Mouse (Mus musculus) small intestine, adult 2 months (tissue): Measurements from ENCODE around the gene Vcl. TPM values are rescaled to one million over a fixed set of nuclear protein-coding genes. Genes with fewer than 3 reads are reported as not detected.

Experiments used
- H3K27ac ChIP-seq: fragments of 200-500 bp; 2 replicates; pipeline ENCODE4 v1.5.1; 2012; ENCODE audit warnings: low read depth, low read length, control low read depth, inconsistent platforms; ENCODE audit not compliant: insufficient read depth
- H3K27me3 ChIP-seq: fragments of 200-500 bp; 2 replicates; pipeline ENCODE4 v1.6.1; 2012; ENCODE audit warnings: mild to moderate bottlenecking, moderate library complexity, low read length, inconsistent platforms; ENCODE audit not compliant: control insufficient read depth, insufficient read depth
- H3K36me3 ChIP-seq: fragments of 200-500 bp; 2 replicates; pipeline ENCODE4 v1.6.1; 2012; ENCODE audit warnings: mild to moderate bottlenecking, low read length, control low read depth, inconsistent platforms; ENCODE audit not compliant: control insufficient read depth, insufficient read depth
- H3K4me1 ChIP-seq: fragments of 200-500 bp; 2 replicates; pipeline ENCODE4 v1.6.1; 2012; ENCODE audit warnings: low read length, inconsistent platforms, mixed read lengths; ENCODE audit not compliant: control insufficient read depth, insufficient read depth, insufficient read length
- H3K4me3 ChIP-seq: fragments of 200-500 bp; 2 replicates; pipeline ENCODE4 v1.5.1; 2012; ENCODE audit warnings: low read depth, mild to moderate bottlenecking, control low read depth, inconsistent platforms, low read length, moderate library complexity
- CTCF ChIP-seq: fragments of 200-500 bp; IDR thresholded peaks from 2 replicates; pipeline ENCODE4 v1.5.1; 2012; ENCODE audit warnings: low read depth, mild to moderate bottlenecking, control low read depth, inconsistent platforms, low read length, moderate library complexity, mixed read lengths; ENCODE audit not compliant: insufficient replicate concordance, insufficient read length; ENCODE audit errors: extremely low read depth
- POLR2A ChIP-seq: fragments of 200-500 bp; IDR thresholded peaks from 2 replicates; pipeline ENCODE4 v1.6.1; 2012; ENCODE audit warnings: low read depth, mild to moderate bottlenecking, control low read depth, inconsistent platforms, low read length, moderate library complexity
- WGBS: fragments of 180-500 bp; shearing (Covaris S2); methylation state at CpG from one replicate; pipeline ENCODE4 v1.1.7; 2018; 5-methylcytosine and 5-hydroxymethylcytosine counted together
- polyA plus RNA-seq: library from polyadenylated mRNA; depleted of rRNA; stranded (reverse); fragments of >200 nt; gene quantifications from 2 replicates; pipeline ENCODE4 v1.2.3, GENCODE M21; 2012

The Vcl gene
- polyA plus RNA-seq, 1 experiment, result 18.5 TPM

DNA sequence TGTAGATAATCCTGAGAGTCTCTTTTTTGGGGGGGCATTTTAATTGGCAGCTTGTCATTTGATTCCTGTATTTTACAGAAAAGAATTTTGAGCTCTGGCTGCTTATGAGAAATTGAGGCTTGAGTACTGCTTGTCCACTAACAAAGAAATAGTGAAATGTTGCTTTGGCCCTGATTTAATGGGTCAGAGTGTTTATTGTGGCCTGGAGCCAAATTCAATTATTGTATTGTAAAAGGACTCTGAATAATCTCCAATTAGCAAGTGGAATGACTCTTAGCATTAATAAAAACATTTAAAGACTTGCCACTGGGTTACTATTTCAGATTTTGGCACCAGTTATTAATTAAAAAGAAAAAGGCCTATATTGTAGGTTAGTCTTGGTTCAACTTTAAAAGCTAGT is 26.8 kb downstream of the Vcl start:
- TF ChIP-seq CTCF (no peak), POLR2A (no peak)
- no peak overlapping the region for H3K4me3 ChIP-seq

GRCm38 (mm10) chr14:20958971-20959370 is 29.8 kb downstream of the Vcl start:
- WGBS, result 72% methylated on average over 2 of the region's 2 CpGs
- no peaks in the 10 kb centered on the region for H3K36me3 ChIP-seq
- no peak overlapping the region for H3K4me3 ChIP-seq
- H3K27me3 ChIP-seq, result no peaks in the 10 kb centered on the region
- no peak overlapping the region for H3K27ac ChIP-seq
- TF ChIP-seq POLR2A (no peak), CTCF (no peak)
- peaks cover 2% of the 10 kb centered on the region; the same call in 1 of the 2 replicates for H3K4me1 ChIP-seq

More for the DNA sequence above, 26.8 kb downstream of the Vcl start:
- Histone ChIP-seq H3K27me3 (no peaks in the 10 kb centered on the region), H3K4me1 (no peaks in the 10 kb centered on the region), H3K36me3 (no peaks in the 10 kb centered on the region), H3K27ac (no peak overlapping the region)

DNA sequence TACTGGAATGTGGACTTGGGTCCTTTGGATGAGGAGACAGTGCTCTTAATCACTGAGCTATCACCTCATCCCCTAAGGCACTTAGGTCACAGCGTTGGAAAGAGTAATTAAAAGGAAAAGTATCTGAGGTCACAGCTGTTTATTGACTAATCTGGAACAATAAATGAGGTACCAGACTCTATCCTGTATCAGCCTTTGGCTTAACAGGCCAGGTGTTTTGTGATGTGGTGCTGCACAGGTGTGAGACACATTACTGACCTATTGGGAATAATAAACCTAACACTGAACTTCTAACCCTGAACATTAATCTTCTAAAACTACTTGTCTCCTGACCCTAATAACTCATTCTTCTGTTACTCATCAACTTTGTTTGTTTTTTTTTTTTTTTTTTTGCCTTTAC is 33.3 kb downstream of the Vcl start:
- TF ChIP-seq CTCF (no peak), POLR2A (no peak)
- H3K27ac ChIP-seq, result no peak overlapping the region
- no peaks in the 10 kb centered on the region for H3K27me3 ChIP-seq
- WGBS, result 20% methylated on average over 1 of the region's 1 CpGs
- H3K4me1 ChIP-seq, result peaks cover 5% of the 10 kb centered on the region
- H3K4me3 ChIP-seq, result no peak overlapping the region
- H3K36me3 ChIP-seq, result no peaks in the 10 kb centered on the region

- Histone ChIP-seq H3K27me3 (no peaks in the 10 kb centered on the region), H3K4me3 (no peak overlapping the region), H3K4me1 (peaks cover 5% of the 10 kb centered on the region), H3K36me3 (no peaks in the 10 kb centered on the region), H3K27ac (no peak overlapping the region)
- no peak for TF ChIP-seq POLR2A
- 93% methylated on average over 1 of the region's 1 CpGs for WGBS
Measured at GRCm38 (mm10) chr14:20962906-20963305, 33.7 kb downstream of the Vcl start.

DNA sequence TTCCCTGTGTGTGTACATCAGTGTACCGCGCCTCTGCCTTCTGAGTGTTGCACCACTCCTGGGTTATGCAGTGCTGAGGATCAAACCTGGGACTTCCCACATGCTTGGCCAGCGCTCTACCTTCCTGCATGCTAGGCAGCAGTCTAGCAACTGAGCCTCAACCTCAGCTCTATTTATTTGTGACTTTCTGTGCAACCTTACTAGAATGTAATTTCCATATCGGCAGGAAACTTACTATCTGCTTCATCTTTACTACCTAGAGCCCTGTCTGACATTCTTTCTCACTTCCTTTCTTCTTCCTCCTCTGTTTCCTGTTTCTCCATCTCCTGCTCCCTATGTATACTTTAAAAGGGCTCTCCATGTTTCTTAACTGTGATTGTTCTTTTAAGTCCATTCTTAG is 34.7 kb downstream of the Vcl start:
- no peak overlapping the region for H3K4me3 ChIP-seq
- peaks cover 5% of the 10 kb centered on the region for H3K4me1 ChIP-seq
- TF ChIP-seq CTCF (no peak), POLR2A (no peak)
- H3K27me3 ChIP-seq, result no peaks in the 10 kb centered on the region
- no peaks in the 10 kb centered on the region for H3K36me3 ChIP-seq
- H3K27ac ChIP-seq, result no peak overlapping the region
- WGBS, result 78% methylated on average over 4 of the region's 4 CpGs

DNA sequence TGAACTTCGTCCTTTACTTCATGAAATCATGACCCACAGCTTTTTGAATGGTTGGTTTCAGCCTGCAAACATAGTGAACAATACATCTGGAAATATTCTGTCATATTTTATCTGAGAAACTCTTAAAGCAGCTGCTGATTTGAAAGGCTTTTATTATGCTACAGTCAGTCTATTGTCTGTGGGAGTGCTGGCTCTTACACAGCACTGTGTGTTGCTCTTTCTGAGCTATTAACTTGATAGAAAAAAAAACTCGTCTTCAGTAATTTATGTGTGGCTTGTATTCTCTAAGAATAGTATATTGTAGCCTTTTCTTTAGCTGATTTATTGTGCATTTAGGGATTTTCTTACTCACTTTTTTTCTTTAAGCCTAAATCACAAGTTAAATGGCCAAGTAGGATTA is 35.1 kb downstream of the Vcl start:
- Histone ChIP-seq H3K27ac (no peak overlapping the region), H3K27me3 (no peaks in the 10 kb centered on the region), H3K4me3 (no peak overlapping the region), H3K36me3 (no peaks in the 10 kb centered on the region), H3K4me1 (peaks cover 5% of the 10 kb centered on the region)
- 67% methylated on average over 2 of the region's 2 CpGs for WGBS
- no peak for TF ChIP-seq CTCF
- TF ChIP-seq POLR2A, result no peak

DNA sequence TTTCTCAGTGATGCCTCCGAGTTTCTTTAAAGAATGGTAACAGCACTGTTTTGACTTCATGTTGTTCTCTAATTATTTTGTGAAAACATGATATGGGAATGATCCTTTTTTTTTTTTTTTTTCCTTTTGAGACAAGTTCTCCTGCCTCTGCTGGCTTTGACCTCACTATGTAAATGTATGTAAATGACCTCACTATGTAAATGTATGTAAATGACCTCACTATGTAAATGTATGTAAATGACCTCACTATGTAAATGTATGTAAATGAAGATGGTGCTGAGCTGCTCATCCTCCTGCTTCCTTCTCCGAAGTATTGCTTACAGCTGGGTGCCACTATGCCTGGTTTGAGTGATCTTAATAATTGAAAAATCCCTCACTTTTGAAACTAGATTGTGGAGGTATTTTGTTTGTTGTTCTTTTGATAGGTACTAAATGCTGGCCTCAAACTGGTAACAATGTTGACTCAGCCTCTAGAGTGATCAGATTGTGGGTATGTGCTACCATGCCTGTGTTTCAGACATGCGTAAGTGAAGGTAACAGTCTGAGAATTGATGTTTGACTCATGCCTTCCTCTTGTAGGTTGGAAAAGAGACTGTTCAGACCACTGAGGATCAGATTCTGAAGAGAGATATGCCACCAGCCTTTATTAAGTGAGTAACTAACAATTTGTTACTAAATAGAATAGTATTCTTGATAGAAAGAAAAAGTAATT is 37.9 kb downstream of the Vcl start:
- 93% methylated on average over 3 of the region's 3 CpGs for WGBS

GRCm38 (mm10) chr14:20969066-20969465 is 39.9 kb downstream of the Vcl start:
- 80% methylated on average over 1 of the region's 1 CpGs for WGBS
- no peak overlapping the region for H3K27ac ChIP-seq

More for the DNA sequence above, 37.9 kb downstream of the Vcl start:
- Histone ChIP-seq H3K27me3 (no peaks in the 10 kb centered on the region), H3K27ac (no peak overlapping the region), H3K4me3 (no peak overlapping the region), H3K36me3 (peaks cover 2% of the 10 kb centered on the region; the same call in 1 of the 2 replicates), H3K4me1 (peaks cover 9% of the 10 kb centered on the region)
- TF ChIP-seq POLR2A (no peak), CTCF (no peak)

More at GRCm38 (mm10) chr14:20969066-20969465, 39.9 kb downstream of the Vcl start:
- TF ChIP-seq CTCF (no peak), POLR2A (no peak)
- H3K27me3 ChIP-seq, result no peaks in the 10 kb centered on the region
- peaks cover 2% of the 10 kb centered on the region; the same call in 1 of the 2 replicates for H3K36me3 ChIP-seq
- peaks cover 10% of the 10 kb centered on the region for H3K4me1 ChIP-seq
- no peak overlapping the region for H3K4me3 ChIP-seq
